Mouse (Mus musculus): ENCODE data around the gene Slfn3.

Gene Slfn3

GRCm38 (mm10) chr11:83191134-83191893 lies at the start of gene Slfn3:
TSS of gene Slfn3 (plus strand) at chr11:83191330.
- 63% methylated on average over 12 of the region's 12 CpGs for WGBS

GRCm38 (mm10) chr11:83148939-83149338 lies 42.2 kb upstream of the Slfn3 start:
- no CpG with 5 or more reads among the region's 1 CpGs for WGBS

- WGBS, result 86% methylated on average over 12 of the region's 12 CpGs
Observed at GRCm38 (mm10) chr11:83174948-83175539, 16.1 kb upstream of the Slfn3 start, which contains the start of gene Slfn4. TSS of gene Slfn4 (plus strand) at chr11:83175186.

- WGBS, result 40% methylated on average over 3 of the region's 3 CpGs
Observed at GRCm38 (mm10) chr11:83192001-83192400, 871 bp downstream of the Slfn3 start.

- 76% methylated on average over 1 of the region's 1 CpGs for WGBS
Observed at GRCm38 (mm10) chr11:83216119-83216518, 25.0 kb downstream of the Slfn3 start.

GRCm38 (mm10) chr11:83221328-83221877 lies 30.3 kb downstream of the Slfn3 start:
- 94% methylated on average over 1 of the region's 1 CpGs for WGBS

GRCm38 (mm10) chr11:83223367-83223766 lies 32.2 kb downstream of the Slfn3 start:
- WGBS, result 85% methylated on average over 7 of the region's 7 CpGs

- 81% methylated on average over 5 of the region's 5 CpGs for WGBS
Observed at GRCm38 (mm10) chr11:83223793-83224192, 32.7 kb downstream of the Slfn3 start.

- 86% methylated on average over 9 of the region's 9 CpGs for WGBS
Observed at GRCm38 (mm10) chr11:83224217-83224616, 33.1 kb downstream of the Slfn3 start.

GRCm38 (mm10) chr11:83224750-83225149 lies 33.6 kb downstream of the Slfn3 start:
- WGBS, result 75% methylated on average over 3 of the region's 3 CpGs

GRCm38 (mm10) chr11:83225371-83225960 lies 34.3 kb downstream of the Slfn3 start:
- 88% methylated on average over 9 of the region's 9 CpGs for WGBS

- 86% methylated on average over 7 of the region's 7 CpGs for WGBS
Observed at GRCm38 (mm10) chr11:83227926-83228723, 37.0 kb downstream of the Slfn3 start.

GRCm38 (mm10) chr11:83230966-83231365 lies 39.8 kb downstream of the Slfn3 start:
- 69% methylated on average over 3 of the region's 3 CpGs for WGBS

GRCm38 (mm10) chr11:83233621-83234020 lies 42.5 kb downstream of the Slfn3 start:
- 45% methylated on average over 5 of the region's 5 CpGs for WGBS

- WGBS, result 82% methylated on average over 9 of the region's 9 CpGs
Observed at GRCm38 (mm10) chr11:83237390-83237789, 46.3 kb downstream of the Slfn3 start.

GRCm38 (mm10) chr11:83238389-83238788 lies 47.3 kb downstream of the Slfn3 start:
- WGBS, result 93% methylated on average over 2 of the region's 2 CpGs

GRCm38 (mm10) chr11:83239811-83240210 lies 48.7 kb downstream of the Slfn3 start:
- WGBS, result 15% methylated on average over 2 of the region's 2 CpGs

- WGBS, result 62% methylated on average over 5 of the region's 5 CpGs
Observed at GRCm38 (mm10) chr11:83257211-83257610, 66.1 kb downstream of the Slfn3 start.

- 98% methylated on average over 1 of the region's 1 CpGs for WGBS
Observed at GRCm38 (mm10) chr11:83262673-83263072, 71.5 kb downstream of the Slfn3 start.

GRCm38 (mm10) chr11:83263146-83263545 lies 72.0 kb downstream of the Slfn3 start:
- WGBS, result 62% methylated on average over 3 of the region's 3 CpGs

All from cerebral cortex, adult 2 months (tissue).